Mouse (Mus musculus) B cell, adult (primary cell): ENCODE results near the gene Gm20509. TPM values are rescaled to one million over a fixed set of nuclear protein-coding genes. Genes with fewer than 3 reads are reported as not detected.

Experiments used
- total RNA-seq: library from RNA; stranded (reverse); gene quantifications from 4 replicates; pipeline ENCODE4 v1.2.4, GENCODE M21; 2023; ENCODE audit not compliant: inconsistent age

The Gm20509 gene
- total RNA-seq, result not detected in 4 replicates

DNA sequence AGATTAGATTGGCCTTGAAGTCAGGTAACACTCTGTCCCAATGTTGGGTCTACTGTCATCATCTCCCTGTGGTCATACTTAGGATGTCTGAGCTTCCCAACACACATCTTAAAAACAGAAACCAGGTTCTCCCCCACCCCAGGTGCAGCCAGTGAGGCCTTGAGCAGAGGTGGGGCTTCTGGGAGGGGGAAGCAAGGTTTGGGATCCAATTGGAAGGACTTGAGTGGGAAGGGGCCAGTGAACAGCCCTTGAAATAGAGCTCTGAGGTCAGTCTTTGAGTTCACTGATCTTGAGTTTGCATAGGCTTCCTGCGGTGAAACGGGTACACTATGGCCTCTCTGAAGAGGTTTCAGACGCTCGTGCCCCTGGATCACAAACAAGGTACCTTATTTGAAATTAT is at the start of gene Gm20509:
Gene Gm20509 (plus strand): TSS at position 290 of the 400 bp plus-strand sequence.

DNA sequence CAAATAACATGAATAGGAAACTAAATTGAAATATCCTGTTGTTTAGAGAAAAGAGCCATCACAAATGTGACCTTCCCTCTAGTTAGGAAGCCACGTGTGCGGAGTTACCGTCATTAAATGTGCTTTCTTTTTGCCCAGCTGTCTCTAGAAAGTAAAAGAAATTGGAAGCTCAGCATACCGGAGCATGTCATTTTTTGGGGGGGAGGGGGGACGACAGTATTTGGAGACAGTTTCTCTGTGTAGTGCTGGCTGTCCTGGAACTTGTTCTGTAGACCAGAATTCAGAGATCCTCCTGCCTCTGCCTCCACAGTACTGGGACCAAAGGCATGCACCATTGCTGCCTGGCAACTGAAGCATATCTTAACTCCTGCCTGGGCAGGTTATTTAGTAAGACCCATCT is 734 bp upstream of the Gm20509 start, which contains the start of gene Khdc3:
Gene Khdc3 (plus strand): TSS at position 301 of the 400 bp plus-strand sequence.

DNA sequence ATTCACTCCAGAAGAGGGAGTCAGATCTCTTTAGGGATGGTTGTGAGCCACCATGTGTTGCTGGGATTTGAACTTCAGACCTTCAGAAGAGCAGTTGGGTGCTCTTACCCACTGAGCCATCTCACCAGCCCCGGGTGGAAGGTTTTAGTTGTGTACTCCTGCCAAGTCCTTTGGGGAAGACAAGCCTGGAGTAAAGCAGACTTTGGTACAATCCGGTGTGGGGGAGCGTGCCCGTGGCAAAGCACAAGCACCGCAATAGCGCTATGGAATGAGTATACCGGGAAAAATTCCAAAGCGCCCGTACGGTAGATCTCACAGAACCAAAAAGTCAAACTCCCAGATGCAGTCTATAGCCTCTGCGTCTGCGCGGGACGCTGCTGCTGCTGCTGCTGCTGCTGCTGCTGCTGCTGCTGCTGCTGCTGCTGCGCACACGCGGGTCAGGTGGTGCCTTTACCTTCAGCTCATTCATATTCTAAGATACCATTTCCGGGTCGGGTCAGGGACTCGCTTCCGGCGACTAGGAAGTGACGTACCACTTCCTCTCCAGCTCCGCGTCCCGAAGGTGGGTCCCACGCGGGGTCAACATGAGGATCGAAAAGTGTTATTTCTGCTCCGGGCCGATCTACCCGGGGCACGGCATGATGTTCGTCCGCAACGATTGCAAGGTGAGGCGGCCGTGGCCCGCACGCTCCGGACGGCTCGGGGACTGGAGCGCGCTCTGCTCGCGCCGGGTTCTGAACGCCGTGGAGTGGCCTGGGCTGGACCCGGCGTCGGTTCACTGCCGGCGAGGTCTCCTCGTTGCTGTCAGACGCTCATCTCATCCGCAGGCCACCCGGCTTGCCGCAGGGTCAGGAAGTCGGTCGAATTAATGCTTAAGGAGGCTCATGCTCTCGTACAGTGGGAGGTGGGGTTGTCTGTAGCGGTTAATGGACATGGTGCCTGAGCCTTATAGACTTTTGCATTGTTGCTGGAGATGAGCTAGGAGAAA is 10.9 kb downstream of the Gm20509 start, which contains the start of gene Rsl24d1:
Gene Rsl24d1 (plus strand): TSS at position 508 of the 988 bp plus-strand sequence.

Other genes starting within 250 kb of the Gm20509 start
- not detected in 4 replicates for gene Pygo1, start 176.8 kb upstream of the Gm20509 start, total RNA-seq
- gene Dyx1c1, start 143.7 kb upstream of the Gm20509 start, total RNA-seq, result 0.33 to 0.51 TPM (median 0.42 TPM) in 4 replicates
- gene Gm44503, start 143.6 kb upstream of the Gm20509 start, total RNA-seq, result 0.19 TPM in 1 of 4 replicates, not detected in the others
- gene Ccpg1os, start 117.1 kb upstream of the Gm20509 start, total RNA-seq, result 1.8 to 3.6 TPM (median 3.0 TPM) in 4 replicates
- gene Ccpg1, start 117.0 kb upstream of the Gm20509 start, total RNA-seq, result 42.2 to 47.4 TPM (median 44.3 TPM) in 4 replicates
- gene Pigb, start 62.1 kb upstream of the Gm20509 start, total RNA-seq, result 12.2 to 13.1 TPM (median 12.8 TPM) in 4 replicates
- gene Rab27a, start 57.6 kb upstream of the Gm20509 start, total RNA-seq, result 13.4 to 16.0 TPM (median 14.3 TPM) in 4 replicates
- 0.39 to 1.6 TPM (median 0.78 TPM) in 4 replicates for gene Khdc3, start 634 bp upstream of the Gm20509 start, total RNA-seq
- gene Rsl24d1, start 11.0 kb downstream of the Gm20509 start, total RNA-seq, result 61.3 to 70.0 TPM (median 63.9 TPM) in 4 replicates